Mouse (Mus musculus) liver, adult 2 months (tissue): ENCODE measurements around the gene Zfp831.

ENCODE experiments used
- CTCF ChIP-seq: fragments of 200-500 bp; IDR thresholded peaks from 2 replicates; pipeline ENCODE4 v1.5.1; 2011; ENCODE audit warnings: low read depth, low read length, control low read depth
- POLR2A ChIP-seq: fragments of 200-500 bp; IDR thresholded peaks from 2 replicates; pipeline ENCODE4 v1.6.1; 2011; ENCODE audit warnings: low read length, control low read depth; ENCODE audit not compliant: insufficient read depth; ENCODE audit errors: extremely low read depth

GRCm38 (mm10) chr2:174748381-174748780, 105.0 kb downstream of the Zfp831 start:
- no peak for TF ChIP-seq POLR2A
- TF ChIP-seq CTCF, result no peak
